Mouse (Mus musculus) CH12.LX (cell line): ENCODE measurements at regions not wholly inside any gene's neighbourhood (a gene's known extent, or its start where the extent isn't known, plus 50 kb on each side); places are given as distances from the start of the nearest gene placed in this dataset.

Source experiments
- CTCF ChIP-seq, 2 experiments: IDR thresholded peaks in 1 of 2; conservative IDR thresholded peaks in 1 of 2; 2 replicates each; pipeline ENCODE4 v1.5.1; 2011 to 2012; ENCODE audit warnings: low read depth in 2 of 2, low read length in 2 of 2, improper control_type of control experiment in 1 of 2, inconsistent platforms in 1 of 2, mild to moderate bottlenecking in 1 of 2, moderate library complexity in 1 of 2
- E2F4 ChIP-seq: IDR thresholded peaks from 2 replicates; pipeline ENCODE4 v1.6.1; 2011; ENCODE audit warnings: low read depth, low read length, improper control_type of control experiment; ENCODE audit not compliant: insufficient replicate concordance
- EP300 ChIP-seq: IDR thresholded peaks from 2 replicates; pipeline ENCODE4 v1.6.1; 2011; ENCODE audit warnings: low read length, improper control_type of control experiment
- HCFC1 ChIP-seq: IDR thresholded peaks from 2 replicates; pipeline ENCODE4 v1.6.1; 2012; ENCODE audit warnings: low read depth, mild to moderate bottlenecking, inconsistent platforms, low read length, improper control_type of control experiment
- MAX ChIP-seq: IDR thresholded peaks from 2 replicates; pipeline ENCODE4 v1.6.1; 2011; ENCODE audit warnings: low read length, improper control_type of control experiment
- POLR2A ChIP-seq: IDR thresholded peaks from 2 replicates; pipeline ENCODE4 v1.6.1; 2011; ENCODE audit warnings: low read depth, mild to moderate bottlenecking, improper control_type of control experiment, low read length
- UBTF ChIP-seq: IDR thresholded peaks from 2 replicates; pipeline ENCODE4 v1.6.1; 2012; ENCODE audit warnings: low read depth, mild to moderate bottlenecking, inconsistent platforms, low read length, improper control_type of control experiment, moderate library complexity
- ZC3H11A ChIP-seq: IDR thresholded peaks from 2 replicates; pipeline ENCODE4 v1.6.1; 2012; ENCODE audit warnings: low read depth, mild to moderate bottlenecking, inconsistent platforms, low read length, improper control_type of control experiment
- ZNF384 ChIP-seq: IDR thresholded peaks from 2 replicates; pipeline ENCODE4 v1.6.1; 2012; ENCODE audit warnings: low read depth, low read length, improper control_type of control experiment, inconsistent platforms

DNA sequence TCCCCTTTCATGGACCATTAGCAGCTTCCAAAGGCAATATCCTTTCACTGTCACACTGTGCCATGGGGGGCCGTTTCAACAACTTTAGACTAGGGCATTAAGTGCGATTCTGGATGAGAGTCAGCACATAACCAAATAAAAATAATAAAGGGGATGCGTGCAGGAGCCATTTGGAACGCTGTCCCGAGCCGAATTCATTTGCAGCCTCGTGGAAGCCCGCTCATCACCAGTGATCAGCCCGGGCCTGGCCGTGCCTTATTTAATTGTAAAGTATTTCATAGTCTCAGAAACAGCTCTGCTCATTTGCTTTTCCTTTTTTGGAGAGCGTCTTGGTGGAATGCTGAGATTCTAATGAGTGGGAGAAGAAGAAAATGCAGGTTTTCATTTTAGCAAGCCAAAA lies 69.8 kb upstream of the Neurod6 start:
- TF ChIP-seq POLR2A (no peak), HCFC1 (no peak), E2F4 (no peak), ZNF384 (no peak), CTCF (conservative IDR thresholded peaks at IDR 0.05 in 1 of 2, IDR thresholded peaks at IDR 0.05 in 1 of 2; ENCODE audit: low read depth in 2 of 2, low read length in 2 of 2) (no peak), EP300 (no peak), UBTF (no peak), ZC3H11A (no peak), MAX (no peak)
